Mouse (Mus musculus): ENCODE data around the gene St7.

DNA sequence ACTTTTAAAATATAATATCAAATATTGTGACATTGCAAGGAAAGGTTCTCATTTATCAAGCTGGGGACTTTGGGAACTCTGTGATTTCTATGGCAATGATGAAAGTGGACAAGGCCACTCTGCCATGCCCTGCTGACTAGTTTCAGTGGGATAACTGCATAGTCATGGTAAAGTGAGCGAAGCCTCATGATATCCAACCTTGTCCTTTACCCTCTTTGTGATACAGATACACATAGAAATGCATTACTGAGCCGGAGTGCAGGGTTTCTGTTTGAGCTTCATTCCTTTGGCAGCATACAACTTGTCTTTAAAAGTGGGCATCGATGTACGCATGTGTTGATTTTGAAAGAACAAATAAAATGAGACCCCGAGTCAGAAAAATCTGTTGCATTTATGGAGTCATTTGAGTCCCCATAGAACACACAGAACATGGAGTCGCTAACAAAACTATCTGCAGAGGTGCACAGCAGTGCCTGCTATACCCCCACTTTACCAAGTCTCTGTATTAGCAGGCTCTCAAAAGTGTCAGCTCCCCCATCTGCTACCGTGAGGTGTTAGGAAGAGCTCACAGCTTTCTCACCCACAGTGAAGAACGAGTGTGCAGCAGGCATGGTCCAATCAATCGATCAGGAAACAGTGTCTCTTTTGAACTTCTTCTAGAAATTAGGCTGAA, 77.4 kb downstream of the St7 start:
- TF ChIP-seq POLR2A (IDR thresholded peaks at IDR 0.05; ENCODE audit: insufficient read length, low read depth) (no peak), POLR2AphosphoS2 (IDR thresholded peaks at IDR 0.05; ENCODE audit: insufficient read length, low read depth) (no peak), MYOD1 (IDR thresholded peaks at IDR 0.05; ENCODE audit: control insufficient read depth in 1 of 3, insufficient read length in 2 of 3, low read depth in 2 of 3) (no peak), TCF12 (IDR thresholded peaks at IDR 0.05; ENCODE audit: insufficient read depth, poor library complexity, severe bottlenecking) (no peak), CEBPB (IDR thresholded peaks at IDR 0.05; ENCODE audit: insufficient read depth, poor library complexity, severe bottlenecking) (no peak)
